Mouse (Mus musculus) spleen, adult 2 months (tissue): ENCODE results near the gene Cxcl10.

Experiments used
- CTCF ChIP-seq: fragments of 200-500 bp; IDR thresholded peaks from 2 replicates; pipeline ENCODE4 v1.5.1; 2011; ENCODE audit warnings: mild to moderate bottlenecking, inconsistent platforms; ENCODE audit not compliant: insufficient read depth, insufficient read length, insufficient replicate concordance; ENCODE audit errors: extremely low read depth
- POLR2A ChIP-seq: fragments of 200-500 bp; IDR thresholded peaks from 2 replicates; pipeline ENCODE4 v1.6.1; 2011; ENCODE audit warnings: low read depth, low read length, inconsistent platforms

- TF ChIP-seq CTCF (peak; percentile 50; the same call in 1 of the 2 replicates), POLR2A (peak; percentile 23; the same call in 1 of the 2 replicates)
These were observed 38.8 kb downstream of the Cxcl10 start, which contains the start of gene Sdad1 for GRCm38 (mm10) chr5:92309681-92310511.
